Mouse (Mus musculus) left cerebral cortex, postnatal 4 days (tissue): ENCODE measurements around the gene Gm15093. TPM values are rescaled to one million over a fixed set of nuclear protein-coding genes. Genes with fewer than 3 reads are reported as not detected.
"Not testable (repeated sequence)": the region's sequence is repeated elsewhere in the genome, so short reads cannot be mapped to it uniquely, and the experiment has no call there.

Experiments
- DNase-seq: peaks from one replicate; pipeline ENCODE4 v3.0.0-alpha.2; 2022
- intact Hi-C: fragments of 180-260 bp; cut with DNase I; formaldehyde crosslinking; loops from one replicate; pipeline ENCODE4 v1.15.1; 2025
- total RNA-seq, 2 experiments: library from RNA; stranded (reverse); gene quantifications; 2 replicates each; pipeline ENCODE4 v1.2.3; 2021

Gene Gm15093
- total RNA-seq = not detected

DNA sequence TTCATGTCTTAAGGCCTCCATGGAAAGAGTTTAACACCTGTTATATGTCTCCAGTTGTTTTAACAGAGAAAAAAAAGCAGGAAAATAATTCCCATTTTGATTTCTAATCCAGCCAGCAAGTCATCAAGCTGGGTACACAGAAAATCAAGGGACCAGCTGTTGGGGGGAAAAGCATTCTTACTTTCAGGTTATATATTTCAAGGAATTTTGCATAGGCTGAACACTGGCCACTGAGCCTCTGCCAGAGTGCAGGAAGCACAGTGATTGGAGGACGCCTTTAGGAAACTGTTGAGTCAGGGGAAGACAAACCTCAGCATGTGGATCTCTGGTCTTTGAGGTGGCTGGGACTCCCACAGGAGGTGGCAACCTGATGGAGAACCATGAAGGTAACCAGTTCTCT, at the start of gene Gm15093:
TSS of gene Gm15093 (plus strand) at position 301 of the 400 bp plus-strand sequence.
- intact Hi-C loops, DNase-seq: not testable (repeated sequence)

Other genes with a start within 250 kb of the Gm15093 start
- gene Ott, start 198.1 kb upstream of the Gm15093 start, total RNA-seq = not detected
- not detected for gene Gm15085, start 175.2 kb downstream of the Gm15093 start, total RNA-seq